Mouse (Mus musculus): ENCODE data around the gene Stfa1.
"Not testable (repeated sequence)": the region's sequence is repeated elsewhere in the genome, so short reads cannot be mapped to it uniquely, and the experiment has no call there.

The Stfa1 gene

GRCm38 (mm10) chr16:36276796-36277195, at the start of gene Stfa1:
Gene Stfa1, plus strand, starts transcription at chr16:36276951.
- not testable (repeated sequence) for DNase-seq (ENCODE audit: low spot score)

- not testable (repeated sequence) for DNase-seq (ENCODE audit: low spot score)
Measured at GRCm38 (mm10) chr16:36260585-36260984, 16.2 kb upstream of the Stfa1 start.

GRCm38 (mm10) chr16:36289140-36289539, 12.4 kb downstream of the Stfa1 start:
- no peak for DNase-seq (ENCODE audit: low spot score)

- no peak for DNase-seq (ENCODE audit: low spot score)
Measured at GRCm38 (mm10) chr16:36307631-36308030, 30.9 kb downstream of the Stfa1 start.

GRCm38 (mm10) chr16:36316111-36316510, 39.4 kb downstream of the Stfa1 start:
- DNase-seq (ENCODE audit: low spot score), result not testable (repeated sequence)

GRCm38 (mm10) chr16:36319286-36319685, 42.5 kb downstream of the Stfa1 start:
- DNase-seq (ENCODE audit: low spot score), result no peak

GRCm38 (mm10) chr16:36334232-36334631, 57.5 kb downstream of the Stfa1 start, which contains the start of gene BC117090:
Gene BC117090, minus strand, starts transcription at chr16:36334332.
- DNase-seq (ENCODE audit: low spot score), result no peak

Data from yolk sac, embryonic 10.5 days (tissue).